Comparison of ENCODE assay signal across 7 mouse cellular contexts in the genomic region with DNA sequence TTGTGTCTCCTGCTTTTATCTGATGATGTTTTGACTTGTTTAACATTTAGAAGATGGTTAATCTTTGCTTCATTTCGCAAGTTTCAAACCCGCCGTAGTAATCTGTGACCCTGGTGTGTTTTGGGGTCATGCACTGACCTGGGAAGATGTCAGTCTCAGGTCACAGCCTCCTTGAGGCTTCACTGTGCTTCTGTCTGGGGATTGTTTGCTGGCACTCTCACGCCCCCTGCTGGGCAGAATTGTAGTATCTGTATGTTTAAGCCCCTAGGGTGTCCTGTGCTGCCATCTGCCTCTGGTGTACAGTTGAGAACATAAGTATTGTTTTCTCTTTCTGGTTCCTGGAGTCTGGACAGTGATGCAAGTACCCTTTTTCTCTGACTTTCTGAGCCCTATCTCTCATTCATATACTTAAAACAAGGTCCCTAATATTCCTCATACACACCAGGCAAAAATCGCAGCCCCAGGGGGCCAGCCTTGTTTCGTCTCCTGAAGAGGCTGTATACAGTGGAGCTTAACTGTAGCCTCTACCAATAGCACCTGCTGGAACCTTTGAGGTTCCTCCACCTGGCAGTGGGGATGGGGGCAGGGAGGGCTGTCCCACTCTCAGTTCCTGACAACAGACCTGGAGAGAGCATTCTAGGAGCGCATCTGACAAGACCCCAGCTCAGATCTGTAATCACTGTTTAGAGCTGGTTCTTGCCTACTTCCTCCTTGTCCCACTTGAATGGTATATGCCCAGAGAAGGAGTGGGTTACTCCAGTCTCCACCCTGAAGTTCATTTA. TPM values are rescaled to one million over a fixed set of nuclear protein-coding genes. Genes with fewer than 3 reads are reported as not detected.
A peak's percentile ranks its signal among the peaks of the same experiment; 100 is the strongest.
DNase-seq lines count a peak whose midpoint lies in the region; ATAC-seq and TF ChIP-seq lines count a peak whose summit lies in the region.

No protein-coding gene starts in this region.

- H3K36me3 ChIP-seq in intestine, embryonic 14.5 days (ENCODE audit: control insufficient read depth, insufficient read depth, low read length) = peaks cover 59% of the 10 kb centered on the region
- H3K36me3 ChIP-seq in midbrain, embryonic 11.5 days (ENCODE audit: control insufficient read depth, insufficient read depth, low read length) = peaks cover 10% of the 10 kb centered on the region
- no peaks in the 10 kb centered on the region for H3K36me3 ChIP-seq in small intestine, adult 2 months (ENCODE audit: control insufficient read depth, insufficient read depth, low read length)

- peak; percentile 90; the same call in 1 of the 2 replicates for TF ChIP-seq CTCF in small intestine, adult 2 months (IDR thresholded peaks at IDR 0.05; ENCODE audit: extremely low read depth, insufficient read length, insufficient replicate concordance, low read depth, low read length)

- intact Hi-C loops in gastrocnemius, postnatal 14 days (cut with DNase I; ENCODE audit: low total_unique reads) = loop anchor here (2.0 kb wide), 1 partner anchor 79 kb away; no protein-coding TSS in a partner anchor
- intact Hi-C loops in left cerebral cortex, postnatal 10 days (cut with DNase I) = loop anchor here (1.0 kb wide), 1 partner anchor 81 kb away; no protein-coding TSS in a partner anchor

- H3K4me1 ChIP-seq in intestine, embryonic 14.5 days (replicated peaks; ENCODE audit: control insufficient read depth, insufficient read depth, low read length) = no peaks in the 10 kb centered on the region
- H3K4me1 ChIP-seq in midbrain, embryonic 11.5 days (ENCODE audit: control insufficient read depth, insufficient read depth, low read length) = no peaks in the 10 kb centered on the region
- H3K4me1 ChIP-seq in small intestine, adult 2 months (ENCODE audit: control insufficient read depth, insufficient read depth, insufficient read length, low read length) = peaks cover 3% of the 10 kb centered on the region

- H3K9ac ChIP-seq in intestine, embryonic 14.5 days (ENCODE audit: low read length) = no peak overlapping the region
- H3K9ac ChIP-seq in midbrain, embryonic 11.5 days (ENCODE audit: low read length) = no peak overlapping the region

- H3K4me3 ChIP-seq in intestine, embryonic 14.5 days (ENCODE audit: low read depth, low read length) = no peak overlapping the region
- no peak overlapping the region for H3K4me3 ChIP-seq in midbrain, embryonic 11.5 days (ENCODE audit: low read depth, low read length)
- H3K4me3 ChIP-seq in small intestine, adult 2 months (ENCODE audit: low read depth, low read length) = no peak overlapping the region

- no peak overlapping the region for H3K27ac ChIP-seq in intestine, embryonic 14.5 days (ENCODE audit: low read depth)
- H3K27ac ChIP-seq in midbrain, embryonic 11.5 days (ENCODE audit: low read depth, low read length) = no peak overlapping the region
- H3K27ac ChIP-seq in small intestine, adult 2 months (ENCODE audit: insufficient read depth, low read depth, low read length) = no peak overlapping the region

- TF ChIP-seq POLR2A in small intestine, adult 2 months (IDR thresholded peaks at IDR 0.05; ENCODE audit: low read depth, low read length) = no peak

- no peaks in the 10 kb centered on the region for H3K9me3 ChIP-seq in intestine, embryonic 14.5 days (ENCODE audit: control insufficient read depth, low read length)
- no peaks in the 10 kb centered on the region for H3K9me3 ChIP-seq in midbrain, embryonic 11.5 days (ENCODE audit: control insufficient read depth, low read length)

- H3K4me2 ChIP-seq in intestine, embryonic 14.5 days (ENCODE audit: low read length) = no peak overlapping the region
- no peak overlapping the region for H3K4me2 ChIP-seq in midbrain, embryonic 11.5 days

- WGBS in intestine, embryonic 14.5 days = 64% methylated on average over 7 of the region's 7 CpGs
- WGBS in midbrain, embryonic 11.5 days = 67% methylated on average over 7 of the region's 7 CpGs
- WGBS in small intestine, adult 2 months = 68% methylated on average over 7 of the region's 7 CpGs

- DNase-seq in adrenal gland, adult 18-20 months (ENCODE audit: low spot score in 2 of 2) = peak; percentile 80 to 81
- peak; percentile 70 for DNase-seq in gastrocnemius, postnatal 14 days
- DNase-seq in intestine, embryonic 14.5 days (ENCODE audit: low spot score) = peak; percentile 90
- DNase-seq in left cerebral cortex, postnatal 10 days (ENCODE audit: extremely low spot score in 1 of 2, low spot score in 2 of 2) = peak; percentile 74 to 84
- DNase-seq in midbrain, embryonic 11.5 days (ENCODE audit: low spot score, missing footprints) = peak; percentile 93

- no peaks in the 10 kb centered on the region for H3K27me3 ChIP-seq in intestine, embryonic 14.5 days (replicated peaks; ENCODE audit: control insufficient read depth, insufficient read depth, low read length)
- H3K27me3 ChIP-seq in midbrain, embryonic 11.5 days (ENCODE audit: control insufficient read depth, insufficient read depth, low read length) = no peaks in the 10 kb centered on the region
- H3K27me3 ChIP-seq in small intestine, adult 2 months (ENCODE audit: control insufficient read depth, insufficient read depth, low read length) = no peaks in the 10 kb centered on the region

- ATAC-seq in common myeloid progenitor, adult 5-6 weeks (replicated peaks; ENCODE audit: low read depth, poor library complexity, severe bottlenecking) = peak; percentile 90
- peak; percentile 71; the same call in 1 of the 2 replicates for ATAC-seq in intestine, embryonic 14.5 days (replicated peaks; ENCODE audit: low FRiP score, low TSS enrichment, low read depth)
- peak; percentile 70; the same call in 1 of the 2 replicates for ATAC-seq in midbrain, embryonic 11.5 days (ENCODE audit: low FRiP score)

RNA-seq across cellular contexts. Expression of gene Slc6a3, which starts 30.7 kb away (rescaled TPM):
- under 1 TPM in 1 of 2 experiments, not detected in 1; 0.10 TPM for total RNA-seq in adrenal gland, adult 18-20 months (2021)
- total RNA-seq in common myeloid progenitor, adult 5-6 weeks (2017) = not detected in 2 replicates
- total RNA-seq in gastrocnemius, postnatal 14 days (2021) = not detected
- 0.09 TPM in 1 of 2 replicates, not detected in the other for polyA plus RNA-seq in intestine, embryonic 14.5 days (2014; fragmentation: Nextera tagmentation; extraction: Ambion mirVana)
- under 1 TPM; 0.21 to 0.32 TPM for total RNA-seq in left cerebral cortex, postnatal 10 days (2021)
- polyA plus RNA-seq in midbrain, embryonic 11.5 days (2014; fragmentation: Nextera tagmentation; extraction: Ambion mirVana) = 0.11 and 0.30 TPM in 2 replicates
- polyA plus RNA-seq in small intestine, adult 2 months (2012; rRNA removed) = 0.09 and 0.17 TPM in 2 replicates

RNA-seq across cellular contexts. Expression of gene Lpcat1, which starts 38.9 kb away (rescaled TPM):
- total RNA-seq in adrenal gland, adult 18-20 months (2021) = 10 to 100 TPM; 11.7 to 14.0 TPM
- total RNA-seq in common myeloid progenitor, adult 5-6 weeks (2017) = 14.2 and 18.7 TPM in 2 replicates
- total RNA-seq in gastrocnemius, postnatal 14 days (2021) = 1 to 10 TPM; 6.0 to 7.5 TPM
- 30.6 and 34.0 TPM in 2 replicates for polyA plus RNA-seq in intestine, embryonic 14.5 days (2014; fragmentation: Nextera tagmentation; extraction: Ambion mirVana)
- total RNA-seq in left cerebral cortex, postnatal 10 days (2021) = 10 to 100 TPM; 63.0 to 64.0 TPM
- polyA plus RNA-seq in midbrain, embryonic 11.5 days (2014; fragmentation: Nextera tagmentation; extraction: Ambion mirVana) = 52.0 and 53.5 TPM in 2 replicates
- polyA plus RNA-seq in small intestine, adult 2 months (2012; rRNA removed) = 4.6 and 6.8 TPM in 2 replicates
